Mouse (Mus musculus) ES-Bruce4 (cell line): ENCODE measurements at regions not wholly inside any gene's neighbourhood (a gene's known extent, or its start where the extent isn't known, plus 50 kb on each side); places are given as distances from the start of the nearest gene placed in this dataset.

ENCODE experiments used
- H3K27ac ChIP-seq: 2 replicates; pipeline ENCODE4 v1.5.1; 2012; ENCODE audit warnings: low read length, inconsistent platforms; ENCODE audit not compliant: insufficient read depth
- H3K27me3 ChIP-seq: 2 replicates; pipeline ENCODE4 v1.6.1; 2012; ENCODE audit warnings: mild to moderate bottlenecking, low read length, inconsistent platforms; ENCODE audit not compliant: control insufficient read depth, poor library complexity, insufficient read depth, severe bottlenecking
- H3K36me3 ChIP-seq: 2 replicates; pipeline ENCODE4 v1.6.1; 2012; ENCODE audit warnings: inconsistent platforms, mild to moderate bottlenecking, low read length, moderate library complexity; ENCODE audit not compliant: control insufficient read depth, poor library complexity, insufficient read depth, severe bottlenecking
- H3K4me1 ChIP-seq: one replicate; pipeline ENCODE4 v1.8.1; 2011; ENCODE audit warnings: low read length; ENCODE audit not compliant: control insufficient read depth, insufficient read depth
- H3K4me3 ChIP-seq: 2 replicates; pipeline ENCODE4 v1.5.1; 2011; ENCODE audit warnings: low read depth, mild to moderate bottlenecking, low read length
- H3K9ac ChIP-seq: 2 replicates; pipeline ENCODE4 v1.6.1; 2012; ENCODE audit warnings: low read depth, mild to moderate bottlenecking, inconsistent platforms; ENCODE audit not compliant: poor library complexity, severe bottlenecking
- H3K9me3 ChIP-seq: replicated peaks from 2 replicates; pipeline ENCODE4 v1.6.1; 2012; ENCODE audit warnings: mild to moderate bottlenecking, low read length, inconsistent platforms; ENCODE audit not compliant: control insufficient read depth, poor library complexity, insufficient read depth, severe bottlenecking
- CTCF ChIP-seq: IDR thresholded peaks from one replicate; pipeline ENCODE4 v1.8.1; 2011; ENCODE audit warnings: low read depth, low read length
- EP300 ChIP-seq: IDR thresholded peaks from 2 replicates; pipeline ENCODE4 v1.6.1; 2011; ENCODE audit warnings: low read depth, low read length; ENCODE audit not compliant: insufficient read depth
- POLR2A ChIP-seq: IDR thresholded peaks from one replicate; pipeline ENCODE4 v1.8.1; 2011; ENCODE audit warnings: low read length; ENCODE audit not compliant: insufficient read depth

- Histone ChIP-seq H3K36me3 (no peaks in the 10 kb centered on the region), H3K9me3 (no peaks in the 10 kb centered on the region), H3K27ac (no peak overlapping the region), H3K4me1 (no peaks in the 10 kb centered on the region), H3K27me3 (no peaks in the 10 kb centered on the region), H3K4me3 (no peak overlapping the region), H3K9ac (no peak overlapping the region)
- TF ChIP-seq POLR2A (no peak), CTCF (no peak), EP300 (no peak)
These were observed 78.9 kb upstream of the Dapk1 start for GRCm38 (mm10) chr13:60522719-60523450.

GRCm38 (mm10) chr13:60527806-60528205 is 73.9 kb upstream of the Dapk1 start:
- no peak for TF ChIP-seq CTCF
- no peak for TF ChIP-seq POLR2A
- no peak overlapping the region for H3K27ac ChIP-seq
- H3K36me3 ChIP-seq: no peaks in the 10 kb centered on the region
- no peak overlapping the region for H3K9ac ChIP-seq
- H3K27me3 ChIP-seq: no peaks in the 10 kb centered on the region
- no peak overlapping the region for H3K4me3 ChIP-seq
- H3K9me3 ChIP-seq: no peaks in the 10 kb centered on the region
- no peaks in the 10 kb centered on the region for H3K4me1 ChIP-seq

GRCm38 (mm10) chr13:60528819-60529218 is 72.9 kb upstream of the Dapk1 start:
- Histone ChIP-seq H3K27ac (no peak overlapping the region), H3K4me1 (no peaks in the 10 kb centered on the region)
- TF ChIP-seq EP300 (no peak), CTCF (no peak), POLR2A (no peak)

GRCm38 (mm10) chr13:60529381-60530069 is 72.2 kb upstream of the Dapk1 start:
- H3K4me3 ChIP-seq: no peak overlapping the region
- H3K27me3 ChIP-seq: no peaks in the 10 kb centered on the region
- H3K9me3 ChIP-seq: no peaks in the 10 kb centered on the region
- H3K4me1 ChIP-seq: no peaks in the 10 kb centered on the region
- no peak overlapping the region for H3K9ac ChIP-seq
- no peak overlapping the region for H3K27ac ChIP-seq
- no peaks in the 10 kb centered on the region for H3K36me3 ChIP-seq
- TF ChIP-seq POLR2A: no peak
- TF ChIP-seq EP300: no peak
- TF ChIP-seq CTCF: no peak

More at GRCm38 (mm10) chr13:60528819-60529218, 72.9 kb upstream of the Dapk1 start:
- no peak overlapping the region for H3K4me3 ChIP-seq
- H3K9me3 ChIP-seq: no peaks in the 10 kb centered on the region
- H3K36me3 ChIP-seq: no peaks in the 10 kb centered on the region
- no peaks in the 10 kb centered on the region for H3K27me3 ChIP-seq
- no peak overlapping the region for H3K9ac ChIP-seq

GRCm38 (mm10) chr13:60533871-60534427 is 67.8 kb upstream of the Dapk1 start:
- H3K36me3 ChIP-seq: no peaks in the 10 kb centered on the region
- H3K9ac ChIP-seq: no peak overlapping the region
- H3K27me3 ChIP-seq: no peaks in the 10 kb centered on the region; the same call in 1 of the 2 replicates
- TF ChIP-seq POLR2A: no peak
- TF ChIP-seq CTCF: no peak
- no peak for TF ChIP-seq EP300
- H3K27ac ChIP-seq: no peak overlapping the region
- H3K4me1 ChIP-seq: no peaks in the 10 kb centered on the region
- no peaks in the 10 kb centered on the region for H3K9me3 ChIP-seq
- no peak overlapping the region for H3K4me3 ChIP-seq

GRCm38 (mm10) chr13:60534501-60534900 is 67.2 kb upstream of the Dapk1 start:
- no peaks in the 10 kb centered on the region for H3K9me3 ChIP-seq
- H3K27ac ChIP-seq: no peak overlapping the region
- TF ChIP-seq POLR2A: no peak
- no peak for TF ChIP-seq EP300
- TF ChIP-seq CTCF: no peak
- no peak overlapping the region for H3K9ac ChIP-seq
- no peaks in the 10 kb centered on the region; the same call in 1 of the 2 replicates for H3K27me3 ChIP-seq
- H3K4me1 ChIP-seq: no peaks in the 10 kb centered on the region
- H3K36me3 ChIP-seq: no peaks in the 10 kb centered on the region
- no peak overlapping the region for H3K4me3 ChIP-seq
